ENCODE assay signal across 8 mouse cellular contexts in the genomic region with DNA sequence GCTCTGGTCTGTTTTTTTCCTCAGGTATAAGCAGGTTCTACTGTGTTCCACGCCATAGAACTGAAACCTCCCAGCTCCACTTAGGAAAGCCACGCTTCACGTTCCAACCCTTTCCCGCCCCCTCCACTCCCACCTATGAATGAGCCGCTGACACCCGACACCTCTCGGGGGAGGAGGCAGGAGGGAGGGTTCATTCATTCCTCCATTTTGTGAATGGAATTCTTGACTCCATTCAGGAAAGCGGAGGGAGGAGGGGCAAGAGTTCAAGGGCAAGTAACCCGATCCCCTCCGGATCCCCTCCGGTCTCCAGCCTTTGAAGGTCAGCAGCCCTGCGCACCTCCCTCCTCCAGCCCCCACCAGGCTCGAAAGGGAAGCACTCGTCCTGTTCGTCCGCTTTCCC. TPM values are rescaled to one million over a fixed set of nuclear protein-coding genes. Genes with fewer than 3 reads are reported as not detected.
DNase-seq lines count a peak whose midpoint lies in the region; ATAC-seq and TF ChIP-seq lines count a peak whose summit lies in the region.

No protein-coding gene starts in this region.

- under 1% methylated on average over 16 of the region's 16 CpGs for WGBS in intestine, embryonic 15.5 days
- 2% methylated on average over 16 of the region's 16 CpGs for WGBS in liver, embryonic 15.5 days (ENCODE audit: insufficient replicate concordance)
- WGBS in neural tube, embryonic 15.5 days, result under 1% methylated on average over 16 of the region's 16 CpGs

- peak; percentile 90 for ATAC-seq in intestine, embryonic 15.5 days
- ATAC-seq in liver, embryonic 15.5 days (ENCODE audit: insufficient read depth), result peak; percentile 44
- ATAC-seq in neural tube, embryonic 15.5 days (ENCODE audit: low FRiP score), result 0 out of 2 replicates have a peak, but pooled peaks have one; percentile 14

- H3K27ac ChIP-seq in gastrocnemius, adult 2 months, result no peak overlapping the region
- no peak overlapping the region for H3K27ac ChIP-seq in intestine, embryonic 15.5 days
- no peak overlapping the region for H3K27ac ChIP-seq in liver, embryonic 15.5 days (replicated peaks)
- no peak overlapping the region for H3K27ac ChIP-seq in neural tube, embryonic 15.5 days (replicated peaks)

- peaks cover 7% of the 10 kb centered on the region for H3K27me3 ChIP-seq in intestine, embryonic 15.5 days (replicated peaks)
- H3K27me3 ChIP-seq in liver, embryonic 15.5 days, result peaks cover 44% of the 10 kb centered on the region
- peaks cover 35% of the 10 kb centered on the region for H3K27me3 ChIP-seq in neural tube, embryonic 15.5 days (replicated peaks)

- intact Hi-C loops in gastrocnemius, adult 2 months (cut with DNase I), result no loop called here

- H3K36me3 ChIP-seq in intestine, embryonic 15.5 days, result peaks cover 4% of the 10 kb centered on the region; the same call in 1 of the 2 replicates
- H3K36me3 ChIP-seq in liver, embryonic 15.5 days (replicated peaks), result peaks cover 12% of the 10 kb centered on the region
- H3K36me3 ChIP-seq in neural tube, embryonic 15.5 days, result peaks cover 15% of the 10 kb centered on the region

- H3K9me3 ChIP-seq in intestine, embryonic 15.5 days, result no peaks in the 10 kb centered on the region
- no peaks in the 10 kb centered on the region for H3K9me3 ChIP-seq in liver, embryonic 15.5 days (replicated peaks)
- H3K9me3 ChIP-seq in neural tube, embryonic 15.5 days (replicated peaks), result no peaks in the 10 kb centered on the region

- H3K4me2 ChIP-seq in intestine, embryonic 15.5 days (replicated peaks), result peak overlapping the region; percentile 79
- H3K4me2 ChIP-seq in liver, embryonic 15.5 days, result peak overlapping the region; percentile 52
- H3K4me2 ChIP-seq in neural tube, embryonic 15.5 days, result peak overlapping the region; percentile 54

- H3K4me3 ChIP-seq in gastrocnemius, adult 2 months, result peak overlapping the region; percentile 58
- peak overlapping the region; percentile 34 for H3K4me3 ChIP-seq in intestine, embryonic 15.5 days (replicated peaks)
- H3K4me3 ChIP-seq in liver, embryonic 15.5 days (replicated peaks), result peak overlapping the region; percentile 40
- peak overlapping the region; percentile 27 for H3K4me3 ChIP-seq in neural tube, embryonic 15.5 days (replicated peaks)

- 0 out of 2 replicates have a peak overlapping the region, but pooled peaks have one; percentile 37 for H3K9ac ChIP-seq in intestine, embryonic 15.5 days
- H3K9ac ChIP-seq in liver, embryonic 15.5 days, result no peak overlapping the region
- no peak overlapping the region; the same call in 1 of the 2 replicates for H3K9ac ChIP-seq in neural tube, embryonic 15.5 days (replicated peaks)

- peaks cover 8% of the 10 kb centered on the region for H3K4me1 ChIP-seq in intestine, embryonic 15.5 days (replicated peaks)
- H3K4me1 ChIP-seq in liver, embryonic 15.5 days (replicated peaks), result no peaks in the 10 kb centered on the region
- H3K4me1 ChIP-seq in neural tube, embryonic 15.5 days, result peaks cover 12% of the 10 kb centered on the region

- TF ChIP-seq CTCF in gastrocnemius, adult 2 months (IDR thresholded peaks at IDR 0.05), result no peak

- peak; percentile 15 for DNase-seq in 416B (ENCODE audit: low read depth)
- peak; percentile 88 for DNase-seq in adrenal gland, postnatal 14 days
- peak; percentile 58 for DNase-seq in gastrocnemius, adult 2 months
- no peak for DNase-seq in frontal cortex, postnatal 25 days (ENCODE audit: low spot score in 2 of 2)
- no peak for DNase-seq in layer of hippocampus, adult 9-11 months

RNA-seq across cellular contexts. Expression of a gene that starts 12.7 kb away (rescaled TPM):
- total RNA-seq in adrenal gland, postnatal 14 days (2021), result 3.0 and 3.6 TPM in 2 replicates
- 1 to 10 TPM; 2.7 to 3.1 TPM for total RNA-seq in gastrocnemius, adult 2 months (2021)
- 4.1 and 5.4 TPM in 2 replicates for polyA plus RNA-seq in intestine, embryonic 15.5 days (2015; fragmentation: Nextera tagmentation; extraction: Ambion mirVana)
- polyA plus RNA-seq in liver, embryonic 15.5 days (2015; fragmentation: Nextera tagmentation; extraction: Ambion mirVana), result 0.13 and 0.15 TPM in 2 replicates
- 25.9 and 29.5 TPM in 2 replicates for polyA plus RNA-seq in neural tube, embryonic 15.5 days (2015; fragmentation: Nextera tagmentation; extraction: Ambion mirVana)

RNA-seq across cellular contexts. Expression of a gene that starts 39.7 kb away (rescaled TPM):
- total RNA-seq in adrenal gland, postnatal 14 days (2021), result 24.6 and 27.8 TPM in 2 replicates
- 10 to 100 TPM; 13.8 to 15.1 TPM for total RNA-seq in gastrocnemius, adult 2 months (2021)
- polyA plus RNA-seq in intestine, embryonic 15.5 days (2015; fragmentation: Nextera tagmentation; extraction: Ambion mirVana), result 22.5 and 26.9 TPM in 2 replicates
- polyA plus RNA-seq in liver, embryonic 15.5 days (2015; fragmentation: Nextera tagmentation; extraction: Ambion mirVana), result 14.1 and 14.8 TPM in 2 replicates
- polyA plus RNA-seq in neural tube, embryonic 15.5 days (2015; fragmentation: Nextera tagmentation; extraction: Ambion mirVana), result 28.7 and 29.9 TPM in 2 replicates

Comparison
In these comparisons a context has a peak if more than half of its experiments do, and no peak if none do; other contexts are left out.
1. DNase-seq: peak in 416B (single experiment), adrenal gland, postnatal 14 days (single experiment) and gastrocnemius, adult 2 months (single experiment); none in frontal cortex, postnatal 25 days (0 of 2) and layer of hippocampus, adult 9-11 months (single experiment).
2. ATAC-seq: peak in every context shown above with its lines; median percentile 90 in intestine, embryonic 15.5 days; 44 in liver, embryonic 15.5 days; 14 in neural tube, embryonic 15.5 days.
3. Peak in every context shown above with its lines, with median percentiles within 50 percentile points of each other: H3K4me3 ChIP-seq and H3K4me2 ChIP-seq.